Mouse (Mus musculus) lung, adult 18-20 months (tissue): ENCODE measurements around the gene Gm8122.
"Not testable (repeated sequence)": the region's sequence is repeated elsewhere in the genome, so short reads cannot be mapped to it uniquely, and the experiment has no call there.

ENCODE experiments used
- DNase-seq, 2 experiments: peaks; one replicate each; pipeline ENCODE4 v3.0.0; 2022; ENCODE audit warnings: mixed read lengths in 2 of 2

The Gm8122 gene

GRCm38 (mm10) chr14:43235204-43235603, at the start of gene Gm8122:
Gene Gm8122, minus strand, starts transcription at chr14:43235304.
- DNase-seq = not testable (repeated sequence)

GRCm38 (mm10) chr14:43278681-43279080, 43.6 kb upstream of the Gm8122 start:
- not testable (repeated sequence) for DNase-seq

GRCm38 (mm10) chr14:43278146-43278545, 43.0 kb upstream of the Gm8122 start:
- DNase-seq = not testable (repeated sequence)

GRCm38 (mm10) chr14:43277468-43277867, 42.4 kb upstream of the Gm8122 start:
- DNase-seq = not testable (repeated sequence)

GRCm38 (mm10) chr14:43275752-43276151, 40.6 kb upstream of the Gm8122 start:
- not testable (repeated sequence) for DNase-seq

GRCm38 (mm10) chr14:43274986-43275511, 39.9 kb upstream of the Gm8122 start, which contains the start of gene Gm9732:
Gene Gm9732, plus strand, starts transcription at chr14:43275036.
- DNase-seq = peak in 1 of 2 experiments; percentile 30

- DNase-seq = not testable (repeated sequence)
Measured at GRCm38 (mm10) chr14:43273161-43273560, 38.1 kb upstream of the Gm8122 start.

GRCm38 (mm10) chr14:43269211-43269610, 34.1 kb upstream of the Gm8122 start:
- DNase-seq = not testable (repeated sequence)

GRCm38 (mm10) chr14:43268521-43269084, 33.5 kb upstream of the Gm8122 start:
- not testable (repeated sequence) for DNase-seq

GRCm38 (mm10) chr14:43263421-43263820, 28.3 kb upstream of the Gm8122 start:
- not testable (repeated sequence) for DNase-seq

GRCm38 (mm10) chr14:43258349-43258748, 23.2 kb upstream of the Gm8122 start, which contains the start of gene Gm8126:
Gene Gm8126, plus strand, starts transcription at chr14:43258649.
- DNase-seq = not testable (repeated sequence)

- not testable (repeated sequence) for DNase-seq
Measured at GRCm38 (mm10) chr14:43256511-43256910, 21.4 kb upstream of the Gm8122 start.

- not testable (repeated sequence) for DNase-seq
Measured at GRCm38 (mm10) chr14:43250549-43251253, 15.6 kb upstream of the Gm8122 start.

- DNase-seq = not testable (repeated sequence)
Measured at GRCm38 (mm10) chr14:43249611-43250170, 14.6 kb upstream of the Gm8122 start.

- not testable (repeated sequence) for DNase-seq
Measured at GRCm38 (mm10) chr14:43237769-43238168, 2.7 kb upstream of the Gm8122 start.
